Mouse (Mus musculus) central nervous system, embryonic 14 days (tissue): ENCODE measurements around the gene Taok2. TPM values are rescaled to one million over a fixed set of nuclear protein-coding genes. Genes with fewer than 3 reads are reported as not detected.

Experiments
- polyA plus RNA-seq: library from polyadenylated mRNA; depleted of rRNA; stranded (reverse); fragments of >200 nt; gene quantifications from 2 replicates; pipeline ENCODE4 v1.2.3, GENCODE M21; 2012; rRNA removed

Gene Taok2
- 103 and 114 TPM in 2 replicates for polyA plus RNA-seq

GRCm38 (mm10) chr7:126884286-126885164 is at the start of gene Taok2:
Gene Taok2, minus strand, starts transcription at chr7:126884703.

GRCm38 (mm10) chr7:126928384-126929037 is 44.0 kb upstream of the Taok2 start, which contains the start of gene Kctd13:
Gene Kctd13, plus strand, starts transcription at chr7:126928879.

GRCm38 (mm10) chr7:126922624-126923060 is 38.1 kb upstream of the Taok2 start, which contains the start of gene Tmem219:
Gene Tmem219, minus strand, starts transcription at chr7:126922917.

GRCm38 (mm10) chr7:126862147-126862784 is 22.2 kb downstream of the Taok2 start, which contains the start of gene Ino80e:
Gene Ino80e, minus strand, starts transcription at chr7:126862377.

GRCm38 (mm10) chr7:126861429-126862130 is 22.9 kb downstream of the Taok2 start, which contains the start of gene Hirip3:
Gene Hirip3, plus strand, starts transcription at chr7:126861972.

GRCm38 (mm10) chr7:126847116-126847420 is 37.4 kb downstream of the Taok2 start, which contains the start of gene Doc2a:
Gene Doc2a, plus strand, starts transcription at chr7:126847416.

GRCm38 (mm10) chr7:126831539-126831938 is 53.0 kb downstream of the Taok2 start, which contains the start of gene 4930451I11Rik:
Gene 4930451I11Rik, minus strand, starts transcription at chr7:126831639.

Other genes starting within 250 kb of the Taok2 start
- gene Sgf29, start 235.4 kb downstream of the Taok2 start, polyA plus RNA-seq = 57.0 and 60.0 TPM in 2 replicates
- 2.0 and 3.4 TPM in 2 replicates for gene Sult1a1, start 208.3 kb downstream of the Taok2 start, polyA plus RNA-seq
- gene Bola2, start 189.3 kb downstream of the Taok2 start, polyA plus RNA-seq = 60.3 and 69.1 TPM in 2 replicates
- 43.9 and 47.4 TPM in 2 replicates for gene Slx1b, start 188.9 kb downstream of the Taok2 start, polyA plus RNA-seq
- gene Coro1a, start 176.9 kb downstream of the Taok2 start, polyA plus RNA-seq = 87.6 and 91.0 TPM in 2 replicates
- gene Mapk3, start 125.1 kb downstream of the Taok2 start, polyA plus RNA-seq = 176 and 184 TPM in 2 replicates
- 10.8 and 13.6 TPM in 2 replicates for gene Gdpd3, start 118.4 kb downstream of the Taok2 start, polyA plus RNA-seq
- 193 and 202 TPM in 2 replicates for gene Ypel3, start 107.7 kb downstream of the Taok2 start, polyA plus RNA-seq
- 1.8 and 1.9 TPM in 2 replicates for gene Tbx6, start 103.2 kb downstream of the Taok2 start, polyA plus RNA-seq
- 212 and 213 TPM in 2 replicates for gene Ppp4c, start 92.2 kb downstream of the Taok2 start, polyA plus RNA-seq
- 145 and 162 TPM in 2 replicates for gene Fam57b, start 87.0 kb downstream of the Taok2 start, polyA plus RNA-seq
- not detected in 2 replicates for gene 4930451I11Rik, start 53.1 kb downstream of the Taok2 start, polyA plus RNA-seq
- gene Doc2a, start 37.3 kb downstream of the Taok2 start, polyA plus RNA-seq = 9.8 and 10.8 TPM in 2 replicates
- gene Hirip3, start 22.7 kb downstream of the Taok2 start, polyA plus RNA-seq = 94.8 and 104 TPM in 2 replicates
- 82.6 and 86.4 TPM in 2 replicates for gene Ino80e, start 22.3 kb downstream of the Taok2 start, polyA plus RNA-seq
- 30.6 and 32.0 TPM in 2 replicates for gene Tmem219, start 38.2 kb upstream of the Taok2 start, polyA plus RNA-seq
- 88.9 and 93.8 TPM in 2 replicates for gene Kctd13, start 44.2 kb upstream of the Taok2 start, polyA plus RNA-seq
- gene Asphd1, start 64.9 kb upstream of the Taok2 start, polyA plus RNA-seq = 16.9 and 17.6 TPM in 2 replicates
- gene Sez6l2, start 65.9 kb upstream of the Taok2 start, polyA plus RNA-seq = 72.8 and 76.2 TPM in 2 replicates
- 126 and 133 TPM in 2 replicates for gene Cdipt, start 91.2 kb upstream of the Taok2 start, polyA plus RNA-seq
- gene Cdiptos, start 91.4 kb upstream of the Taok2 start, polyA plus RNA-seq = 0.85 and 0.95 TPM in 2 replicates
- 3.9 and 5.7 TPM in 2 replicates for gene Mvp, start 129.9 kb upstream of the Taok2 start, polyA plus RNA-seq
- gene Pagr1b, start 131.8 kb upstream of the Taok2 start, polyA plus RNA-seq = 1.4 and 1.5 TPM in 2 replicates
- gene Pagr1a, start 132.6 kb upstream of the Taok2 start, polyA plus RNA-seq = 15.3 and 18.9 TPM in 2 replicates
- 111 and 124 TPM in 2 replicates for gene Gm42742, start 136.4 kb upstream of the Taok2 start, polyA plus RNA-seq
- 54.6 and 70.1 TPM in 2 replicates for gene Prrt2, start 136.5 kb upstream of the Taok2 start, polyA plus RNA-seq
- gene Maz, start 142.3 kb upstream of the Taok2 start, polyA plus RNA-seq = 309 and 326 TPM in 2 replicates
- 42.4 and 56.6 TPM in 2 replicates for gene Kif22, start 157.8 kb upstream of the Taok2 start, polyA plus RNA-seq
- gene Zg16, start 202.6 kb upstream of the Taok2 start, polyA plus RNA-seq = 0.10 TPM in 1 of 2 replicates, not detected in the other
- gene AI467606, start 206.7 kb upstream of the Taok2 start, polyA plus RNA-seq = 2.1 TPM in 2 replicates
- 0.68 and 1.5 TPM in 2 replicates for gene Qprt, start 237.5 kb upstream of the Taok2 start, polyA plus RNA-seq